Mouse (Mus musculus) G1E (cell line): Measurements from ENCODE around the gene Mfsd14a.

ENCODE experiments used
- CTCF ChIP-seq: IDR thresholded peaks from 2 replicates; pipeline ENCODE4 v1.5.1; 2012; ENCODE audit warnings: low read depth, low read length, inconsistent platforms, mixed read lengths
- GATA1 ChIP-seq: IDR thresholded peaks from 2 replicates; pipeline ENCODE4 v1.6.1; 2012; ENCODE audit warnings: borderline replicate concordance, low read length, inconsistent platforms, mixed read lengths
- POLR2AphosphoS5 ChIP-seq: IDR thresholded peaks from 2 replicates; pipeline ENCODE4 v1.6.1; 2012; ENCODE audit warnings: low read depth, low read length, inconsistent platforms; ENCODE audit not compliant: insufficient replicate concordance

GRCm38 (mm10) chr3:116604570-116604969, 57.9 kb downstream of the Mfsd14a start:
- TF ChIP-seq GATA1, result no peak
- TF ChIP-seq POLR2AphosphoS5, result no peak
- TF ChIP-seq CTCF, result no peak
